Mouse (Mus musculus) ES-Bruce4 (cell line): Measurements from ENCODE around the gene Btg1-ps2.

Experiments used
- CTCF ChIP-seq: IDR thresholded peaks from one replicate; pipeline ENCODE4 v1.8.1; 2011; ENCODE audit warnings: low read depth, low read length
- EP300 ChIP-seq: IDR thresholded peaks from 2 replicates; pipeline ENCODE4 v1.6.1; 2011; ENCODE audit warnings: low read depth, low read length; ENCODE audit not compliant: insufficient read depth
- POLR2A ChIP-seq: IDR thresholded peaks from one replicate; pipeline ENCODE4 v1.8.1; 2011; ENCODE audit warnings: low read length; ENCODE audit not compliant: insufficient read depth

- TF ChIP-seq EP300: no peak
- no peak for TF ChIP-seq CTCF
- no peak for TF ChIP-seq POLR2A
These were observed 18.6 kb upstream of the Btg1-ps2 start for GRCm38 (mm10) chrX:38061544-38061943.
